Mouse (Mus musculus) splenic B cell, adult 2 months (primary cell): Measurements from ENCODE around the gene Akap6.
A peak's percentile ranks its signal among the peaks of the same experiment; 100 is the strongest.

Experiments
- DNase-seq: peaks from one replicate; pipeline ENCODE4 v3.0.0-alpha.2; 2011; ENCODE audit warnings: low read depth, low spot score
- H3K27me3 ChIP-seq: 2 replicates; pipeline ENCODE4 v1.6.1; 2012; ENCODE audit warnings: mild to moderate bottlenecking, low read length, moderate library complexity, mixed read lengths; ENCODE audit not compliant: control insufficient read depth, poor library complexity, insufficient read depth, severe bottlenecking
- H3K36me3 ChIP-seq: 2 replicates; pipeline ENCODE4 v1.6.1; 2012; ENCODE audit warnings: mild to moderate bottlenecking, low read length, moderate library complexity, mixed read lengths; ENCODE audit not compliant: control insufficient read depth, poor library complexity, insufficient read depth, severe bottlenecking

The Akap6 gene

GRCm38 (mm10) chr12:52868000-52868624, 168.9 kb downstream of the Akap6 start:
- DNase-seq: no peak
- Histone ChIP-seq H3K27me3 (no peaks in the 10 kb centered on the region), H3K36me3 (no peaks in the 10 kb centered on the region)

DNA sequence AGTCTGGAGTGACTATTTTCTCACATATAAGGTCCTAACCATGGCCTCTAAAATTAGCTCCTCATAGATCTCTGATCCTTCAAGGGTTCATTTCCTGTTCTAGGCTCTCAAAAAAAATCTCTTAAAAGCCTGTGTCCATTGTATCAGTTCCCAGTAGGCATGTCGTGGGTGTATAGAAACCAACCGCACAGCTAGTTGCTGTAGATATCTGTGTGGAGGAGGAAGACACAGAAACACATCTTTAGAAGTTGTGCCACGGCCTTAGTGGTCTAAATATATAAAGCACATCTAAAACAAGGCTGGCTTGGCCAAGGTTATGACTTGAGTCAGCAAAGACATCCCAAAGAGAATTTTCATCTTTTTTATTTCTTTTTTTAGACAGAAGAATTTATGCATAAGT, 172.4 kb downstream of the Akap6 start:
- Histone ChIP-seq H3K36me3 (no peaks in the 10 kb centered on the region), H3K27me3 (no peaks in the 10 kb centered on the region)
- DNase-seq: no peak

- no peaks in the 10 kb centered on the region for H3K36me3 ChIP-seq
- no peak for DNase-seq
- no peaks in the 10 kb centered on the region for H3K27me3 ChIP-seq
Observed at GRCm38 (mm10) chr12:52874332-52874923, 175.2 kb downstream of the Akap6 start.

DNA sequence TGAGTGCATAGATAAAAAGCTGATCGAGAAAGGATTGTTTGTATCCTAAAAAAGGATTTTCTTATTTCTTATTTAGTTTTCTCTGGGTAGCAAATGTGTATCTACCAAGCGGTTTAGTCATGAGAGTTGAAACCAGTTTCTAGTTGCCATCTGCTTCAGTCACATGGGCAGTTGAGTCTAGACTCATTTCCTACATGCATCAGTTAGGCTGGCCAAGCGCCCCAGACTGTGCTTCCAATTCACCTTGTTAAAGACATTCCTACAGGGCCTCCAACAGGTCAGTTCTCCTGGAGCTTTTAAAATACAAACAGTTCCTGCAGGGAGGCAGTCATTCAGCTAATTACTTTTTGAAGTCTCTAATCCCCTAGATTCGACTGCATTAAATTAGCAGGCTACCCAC, 176.9 kb downstream of the Akap6 start:
- no peaks in the 10 kb centered on the region for H3K36me3 ChIP-seq
- no peak for DNase-seq
- no peaks in the 10 kb centered on the region for H3K27me3 ChIP-seq

DNA sequence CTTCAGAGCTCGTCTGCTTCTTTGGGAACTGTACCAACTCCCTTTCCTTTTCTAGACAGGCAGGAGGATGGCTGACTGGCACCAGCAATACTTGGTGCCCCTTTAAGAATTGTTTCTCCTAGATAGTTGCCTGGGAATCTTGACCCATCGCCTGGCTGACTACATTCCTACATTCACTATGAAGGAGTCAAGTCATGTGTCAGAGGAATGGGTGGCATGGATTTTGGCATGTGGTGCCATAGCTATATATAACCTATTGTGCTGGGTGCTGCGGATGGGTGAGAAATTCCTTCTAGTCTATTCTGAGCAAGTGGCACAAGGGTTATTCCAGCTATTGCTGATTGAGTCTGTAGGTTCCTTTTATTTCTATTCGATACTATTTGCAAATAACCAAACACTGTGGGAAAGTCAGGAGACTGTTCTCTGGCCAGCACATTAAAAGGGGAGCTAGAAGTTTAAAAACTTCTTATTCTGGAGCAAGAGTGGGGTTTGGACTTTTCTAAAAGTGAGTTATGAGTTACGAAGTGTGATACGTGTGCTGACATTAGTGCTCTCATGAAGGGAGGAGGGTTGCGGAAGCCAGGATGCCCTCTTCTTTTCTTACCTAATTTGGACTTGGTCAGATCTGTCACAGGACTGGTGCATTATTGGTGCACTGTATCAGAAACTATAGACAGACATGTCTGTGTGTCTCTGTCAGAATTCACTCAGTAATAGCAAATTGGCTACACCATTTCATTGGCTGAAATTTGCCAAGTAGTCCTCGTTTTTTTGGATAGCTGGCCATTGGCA, 178.0 kb downstream of the Akap6 start:
- no peaks in the 10 kb centered on the region for H3K36me3 ChIP-seq
- no peaks in the 10 kb centered on the region for H3K27me3 ChIP-seq
- DNase-seq: no peak

GRCm38 (mm10) chr12:52879324-52879723, 180.1 kb downstream of the Akap6 start:
- DNase-seq: no peak
- no peaks in the 10 kb centered on the region for H3K27me3 ChIP-seq
- H3K36me3 ChIP-seq: no peaks in the 10 kb centered on the region

DNA sequence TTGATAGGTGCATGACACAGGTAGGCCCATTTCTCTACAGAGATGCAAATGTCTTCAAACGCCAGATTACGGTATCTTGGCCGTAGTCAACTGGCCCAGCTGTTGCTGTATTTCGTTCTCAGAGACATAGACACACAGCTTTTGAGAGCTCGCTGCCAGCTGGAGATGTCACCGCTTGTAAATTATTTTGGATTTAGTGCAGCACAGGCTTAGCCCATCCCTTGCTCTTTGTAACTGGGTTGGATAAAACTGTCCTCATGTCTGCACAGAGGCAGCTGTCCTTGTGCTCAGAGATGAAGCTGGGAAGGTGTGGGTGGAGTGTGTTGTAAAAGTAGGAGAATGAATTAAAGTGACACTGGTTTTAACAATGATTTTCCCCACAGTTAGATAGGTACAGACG, 193.3 kb downstream of the Akap6 start:
- DNase-seq: no peak
- Histone ChIP-seq H3K36me3 (no peaks in the 10 kb centered on the region), H3K27me3 (no peaks in the 10 kb centered on the region)

GRCm38 (mm10) chr12:52893656-52894405, 194.6 kb downstream of the Akap6 start:
- H3K36me3 ChIP-seq: no peaks in the 10 kb centered on the region
- H3K27me3 ChIP-seq: no peaks in the 10 kb centered on the region
- no peak for DNase-seq

GRCm38 (mm10) chr12:52895672-52896460, 196.7 kb downstream of the Akap6 start:
- H3K27me3 ChIP-seq: no peaks in the 10 kb centered on the region
- DNase-seq: peak; percentile 11
- H3K36me3 ChIP-seq: no peaks in the 10 kb centered on the region

DNA sequence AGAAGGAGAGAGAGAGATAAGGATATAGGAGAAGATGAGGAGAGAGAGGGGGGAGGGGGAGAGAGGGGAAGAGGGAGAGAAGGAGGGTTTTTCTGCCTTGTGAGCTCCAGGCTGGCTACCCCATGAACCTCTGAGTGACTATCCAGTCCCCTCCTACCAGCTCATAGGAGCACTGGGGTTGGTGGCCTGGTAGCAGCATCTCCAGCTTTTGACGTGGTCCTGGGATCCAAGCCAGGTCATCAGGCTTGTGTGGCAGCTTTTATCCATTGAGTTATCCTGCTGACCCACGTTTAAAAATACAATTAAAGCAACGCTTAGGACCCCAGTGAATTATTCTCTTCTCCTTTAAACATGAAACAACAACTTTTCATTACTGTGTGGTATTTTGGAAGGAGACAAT, 197.6 kb downstream of the Akap6 start:
- DNase-seq: no peak
- Histone ChIP-seq H3K36me3 (no peaks in the 10 kb centered on the region), H3K27me3 (no peaks in the 10 kb centered on the region)

GRCm38 (mm10) chr12:52898130-52898529, 198.9 kb downstream of the Akap6 start:
- DNase-seq: no peak
- Histone ChIP-seq H3K27me3 (no peaks in the 10 kb centered on the region), H3K36me3 (no peaks in the 10 kb centered on the region)

- no peak for DNase-seq
- no peaks in the 10 kb centered on the region for H3K27me3 ChIP-seq
- H3K36me3 ChIP-seq: no peaks in the 10 kb centered on the region
Observed at GRCm38 (mm10) chr12:52904046-52904445, 204.9 kb downstream of the Akap6 start.

- no peak for DNase-seq
- H3K27me3 ChIP-seq: no peaks in the 10 kb centered on the region
- H3K36me3 ChIP-seq: no peaks in the 10 kb centered on the region
Observed at GRCm38 (mm10) chr12:52908448-52909066, 209.4 kb downstream of the Akap6 start.

DNA sequence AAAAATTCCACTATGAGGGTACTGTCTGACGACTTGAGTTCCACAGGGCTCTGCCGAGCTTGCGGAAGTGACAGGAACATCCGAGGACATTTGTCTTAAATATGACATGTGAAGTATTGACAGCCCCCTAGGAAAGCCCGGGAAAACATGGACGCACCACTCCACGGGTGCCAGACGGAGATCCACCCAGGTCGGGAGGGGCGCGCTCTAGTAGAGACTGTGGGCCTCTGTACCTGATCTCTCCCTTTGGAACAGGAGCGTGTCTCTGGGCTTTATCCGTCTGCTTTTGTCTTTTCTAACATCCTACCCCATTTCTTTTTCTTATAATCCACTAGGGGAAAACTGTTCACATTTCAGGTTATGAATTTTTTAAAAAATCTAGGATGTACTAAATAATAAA, 211.2 kb downstream of the Akap6 start:
- Histone ChIP-seq H3K27me3 (no peaks in the 10 kb centered on the region), H3K36me3 (no peaks in the 10 kb centered on the region)
- DNase-seq: no peak
